Mouse (Mus musculus) cerebellum, postnatal 36 days (tissue): ENCODE results near the gene Gm21972.

Experiments used
- DNase-seq, 2 experiments: peaks; one replicate each; pipeline ENCODE4 v3.0.0; 2021 to 2022; ENCODE audit warnings: mixed read lengths in 2 of 2

The Gm21972 gene

GRCm38 (mm10) chr1:86133337-86133736 lies at the start of gene Gm21972:
Gene Gm21972, plus strand, starts transcription at chr1:86133637.
- no peak for DNase-seq

- no peak for DNase-seq
Measured at GRCm38 (mm10) chr1:86094413-86094812, 39.0 kb upstream of the Gm21972 start.

- DNase-seq, result no peak
Measured at GRCm38 (mm10) chr1:86105054-86105453, 28.4 kb upstream of the Gm21972 start.

- peak; percentile 4 to 8 for DNase-seq
Measured at GRCm38 (mm10) chr1:86111779-86112178, 21.7 kb upstream of the Gm21972 start, which contains the start of gene Htr2b. Gene Htr2b, minus strand, starts transcription at chr1:86111970.

GRCm38 (mm10) chr1:86114141-86114540 lies 19.3 kb upstream of the Gm21972 start:
- DNase-seq, result no peak

- no peak for DNase-seq
Measured at GRCm38 (mm10) chr1:86119549-86119948, 13.9 kb upstream of the Gm21972 start.

GRCm38 (mm10) chr1:86126036-86126435 lies 7.4 kb upstream of the Gm21972 start:
- no peak for DNase-seq

- DNase-seq, result no peak
Measured at GRCm38 (mm10) chr1:86135315-86135714, 1.9 kb downstream of the Gm21972 start.

- no peak for DNase-seq
Measured at GRCm38 (mm10) chr1:86141081-86141480, 7.6 kb downstream of the Gm21972 start.

- no peak for DNase-seq
Measured at GRCm38 (mm10) chr1:86143165-86143564, 9.7 kb downstream of the Gm21972 start.

GRCm38 (mm10) chr1:86144001-86144944 lies 10.8 kb downstream of the Gm21972 start:
- DNase-seq, result no peak

- DNase-seq, result no peak
Measured at GRCm38 (mm10) chr1:86146293-86146692, 12.9 kb downstream of the Gm21972 start.

GRCm38 (mm10) chr1:86147557-86147956 lies 14.1 kb downstream of the Gm21972 start:
- DNase-seq, result peak in 1 of 2 experiments; percentile 13

GRCm38 (mm10) chr1:86148161-86148560 lies 14.7 kb downstream of the Gm21972 start:
- no peak for DNase-seq

- DNase-seq, result no peak
Measured at GRCm38 (mm10) chr1:86150929-86151328, 17.5 kb downstream of the Gm21972 start.

GRCm38 (mm10) chr1:86151376-86151775 lies 17.9 kb downstream of the Gm21972 start:
- no peak for DNase-seq

GRCm38 (mm10) chr1:86152618-86153017 lies 19.2 kb downstream of the Gm21972 start:
- no peak for DNase-seq

GRCm38 (mm10) chr1:86154133-86154823 lies 20.8 kb downstream of the Gm21972 start, which contains the start of gene Armc9:
Gene Armc9, plus strand, starts transcription at chr1:86154780.
- DNase-seq, result peak; percentile 91 to 92

- no peak for DNase-seq
Measured at GRCm38 (mm10) chr1:86154824-86155164, 21.4 kb downstream of the Gm21972 start.

GRCm38 (mm10) chr1:86156075-86156474 lies 22.6 kb downstream of the Gm21972 start:
- no peak for DNase-seq

GRCm38 (mm10) chr1:86156595-86156994 lies 23.2 kb downstream of the Gm21972 start:
- no peak for DNase-seq

GRCm38 (mm10) chr1:86160059-86160458 lies 26.6 kb downstream of the Gm21972 start:
- no peak for DNase-seq

GRCm38 (mm10) chr1:86160479-86160878 lies 27.0 kb downstream of the Gm21972 start:
- DNase-seq, result no peak

- DNase-seq, result no peak
Measured at GRCm38 (mm10) chr1:86161061-86161460, 27.6 kb downstream of the Gm21972 start.
